Mouse (Mus musculus): ENCODE data around the gene Ranbp17.

- no peak for TF ChIP-seq EP300 (IDR thresholded peaks at IDR 0.05; ENCODE audit: insufficient read depth, low read depth, low read length)
- no peak for TF ChIP-seq CTCF (IDR thresholded peaks at IDR 0.05)
- no peak for TF ChIP-seq POLR2A (IDR thresholded peaks at IDR 0.05; ENCODE audit: insufficient read depth, low read depth, low read length)
Measured at GRCm38 (mm10) chr11:33181804-33182203, 331.7 kb downstream of the Ranbp17 start.

Measured in heart, adult 2 months (tissue).